Mouse (Mus musculus) heart, postnatal 14 days (tissue): Measurements from ENCODE around the gene Coro1a. TPM values are rescaled to one million over a fixed set of nuclear protein-coding genes. Genes with fewer than 3 reads are reported as not detected.

Source experiments
- DNase-seq, 2 experiments: peaks; one replicate each; pipeline ENCODE4 v3.0.0; 2021 to 2022
- intact Hi-C: fragments of 180-260 bp; cut with DNase I; formaldehyde crosslinking; loops from one replicate; pipeline ENCODE4 v1.15.1; 2025
- total RNA-seq, 2 experiments: library from RNA; stranded (reverse); gene quantifications; 2 replicates each; pipeline ENCODE4 v1.2.3; 2021

Gene Coro1a
- total RNA-seq, 2 experiments from 2014 or later, result 8.8 to 28.1 TPM

DNA sequence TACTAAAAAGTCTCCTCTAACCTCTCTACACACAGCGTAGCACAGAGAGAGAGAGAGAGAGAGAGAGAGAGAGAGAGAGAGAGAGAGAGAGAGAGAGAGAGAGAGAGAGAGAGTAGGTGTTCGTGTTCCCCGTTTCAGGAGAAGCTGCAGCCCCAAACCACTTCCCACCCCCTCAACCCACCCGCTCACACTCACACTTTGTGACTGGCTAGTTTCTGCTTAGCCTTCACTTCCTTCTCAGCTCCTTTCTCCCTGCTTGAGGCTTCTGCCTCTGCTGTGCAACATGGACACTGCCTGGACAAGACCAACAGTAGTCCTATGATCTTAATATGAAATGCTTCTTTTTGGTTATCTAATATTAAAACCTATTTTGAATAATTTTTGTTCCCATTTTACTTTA is 2.7 kb upstream of the Coro1a start:
- intact Hi-C loops, result no loop called here
- DNase-seq, result no peak

- intact Hi-C loops, result no loop called here
- no peak for DNase-seq
Measured at GRCm38 (mm10) chr7:126708175-126708952, 777 bp upstream of the Coro1a start.

- peak; percentile 74 to 82 for DNase-seq
- intact Hi-C loops, result no loop called here
Measured at GRCm38 (mm10) chr7:126704121-126704980, 3.2 kb downstream of the Coro1a start.

GRCm38 (mm10) chr7:126703757-126704077 is 3.9 kb downstream of the Coro1a start:
- intact Hi-C loops, result no loop called here
- DNase-seq, result no peak

DNA sequence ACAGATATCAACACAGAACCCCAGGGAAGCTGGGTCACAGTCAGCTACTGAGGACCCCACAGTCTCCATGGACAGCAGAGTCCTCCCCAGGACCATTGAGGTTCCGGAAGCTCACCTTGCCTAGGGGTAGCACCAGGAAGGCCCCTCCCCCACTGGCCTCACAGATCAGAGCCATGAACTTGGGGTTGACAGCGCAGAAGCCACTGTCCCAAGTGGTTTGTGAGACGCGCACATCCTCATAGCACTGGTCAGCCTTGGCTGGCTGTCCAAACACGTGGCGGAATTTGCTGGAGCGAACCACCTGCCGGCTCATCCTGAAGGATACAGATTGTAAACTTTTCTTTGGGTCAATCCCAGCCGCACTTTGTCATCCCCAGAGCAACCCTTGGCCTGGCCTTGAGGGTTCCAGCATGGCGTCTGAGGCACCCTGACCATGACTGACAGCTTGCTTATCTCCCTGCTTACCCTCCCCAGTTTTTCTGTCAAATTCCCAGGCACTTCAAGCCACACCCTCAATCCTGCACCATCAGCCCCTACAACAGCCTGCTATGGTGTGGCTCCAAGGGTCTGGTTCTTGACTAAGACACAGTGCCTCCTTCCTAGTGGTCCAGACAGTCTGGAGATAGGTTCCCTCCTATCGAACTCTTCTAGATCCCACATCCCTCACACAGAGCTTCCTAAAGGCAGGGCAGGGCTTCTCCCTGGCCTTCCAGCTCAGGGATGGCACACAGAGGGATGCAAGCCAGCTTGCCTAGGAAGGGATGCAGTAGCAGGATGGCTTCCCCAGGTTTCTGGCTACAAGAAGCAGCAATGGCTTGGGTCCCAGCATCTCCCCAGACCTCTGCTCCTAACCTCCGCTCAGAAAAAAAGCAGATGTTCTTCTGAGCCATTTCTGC is 4.5 kb downstream of the Coro1a start:
- DNase-seq, result no peak
- intact Hi-C loops, result no loop called here

GRCm38 (mm10) chr7:126702358-126702757 is 5.2 kb downstream of the Coro1a start:
- DNase-seq, result no peak
- intact Hi-C loops, result no loop called here

DNA sequence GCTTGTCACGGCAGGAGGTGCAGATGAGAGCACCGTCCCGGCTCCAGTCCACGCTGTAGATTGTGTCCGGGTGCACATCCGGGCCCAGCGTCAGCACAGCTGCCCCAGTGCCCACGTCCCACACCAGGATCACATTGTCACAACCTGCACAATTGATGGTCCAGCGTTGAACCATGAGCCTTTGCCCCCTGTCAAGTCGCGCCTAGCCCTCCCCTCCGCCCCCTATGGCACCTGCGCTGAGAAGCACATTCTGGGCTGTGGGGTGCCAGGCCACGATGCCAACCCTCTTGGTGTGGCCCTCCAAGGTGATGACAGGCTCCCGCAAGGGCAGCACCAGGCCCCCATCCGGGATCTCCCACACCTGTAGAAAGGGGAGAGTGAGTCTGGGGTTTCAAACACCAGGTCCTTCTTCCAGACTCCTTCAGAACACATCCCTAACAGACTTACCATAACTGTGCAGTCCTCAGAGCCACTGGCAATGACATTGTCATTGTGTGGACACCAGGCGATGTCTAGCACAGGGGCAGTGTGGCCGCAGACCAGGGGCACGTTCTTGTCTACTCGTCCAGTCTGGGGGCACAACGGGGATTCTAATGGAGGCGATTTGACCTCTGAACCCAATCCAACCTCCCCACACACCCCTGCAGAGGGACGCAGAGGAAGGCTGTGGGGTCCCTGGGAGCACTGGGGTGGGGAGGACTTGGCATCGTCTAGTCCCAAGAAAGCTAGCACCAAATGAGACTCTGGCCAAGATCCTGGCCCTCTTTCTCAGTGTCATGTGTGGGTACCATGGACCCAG is 5.8 kb downstream of the Coro1a start:
- DNase-seq, result no peak
- intact Hi-C loops, result no loop called here

DNA sequence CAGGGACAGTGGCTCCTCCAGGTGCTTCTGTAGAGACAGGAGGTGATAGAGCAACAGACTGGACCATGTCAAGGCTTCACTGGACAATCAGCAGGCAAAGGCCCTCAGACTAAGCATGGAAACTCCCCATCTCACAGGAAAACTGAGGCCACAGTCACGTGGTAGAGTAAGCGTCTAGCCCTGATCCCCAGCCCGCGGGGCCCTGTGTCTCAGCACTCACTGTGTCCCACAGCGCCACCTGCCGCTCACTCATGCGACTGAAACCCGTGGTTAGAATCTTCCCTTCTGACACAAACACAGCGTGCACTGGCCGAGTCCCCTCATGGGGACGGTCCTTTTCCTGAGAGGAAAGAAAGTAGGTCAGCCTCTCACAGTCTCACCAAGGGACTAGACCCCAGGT is 6.5 kb downstream of the Coro1a start:
- intact Hi-C loops, result no loop called here
- peak; percentile 89 to 93 for DNase-seq

GRCm38 (mm10) chr7:126700063-126701015 is 7.2 kb downstream of the Coro1a start:
- no peak for DNase-seq
- intact Hi-C loops, result no loop called here

DNA sequence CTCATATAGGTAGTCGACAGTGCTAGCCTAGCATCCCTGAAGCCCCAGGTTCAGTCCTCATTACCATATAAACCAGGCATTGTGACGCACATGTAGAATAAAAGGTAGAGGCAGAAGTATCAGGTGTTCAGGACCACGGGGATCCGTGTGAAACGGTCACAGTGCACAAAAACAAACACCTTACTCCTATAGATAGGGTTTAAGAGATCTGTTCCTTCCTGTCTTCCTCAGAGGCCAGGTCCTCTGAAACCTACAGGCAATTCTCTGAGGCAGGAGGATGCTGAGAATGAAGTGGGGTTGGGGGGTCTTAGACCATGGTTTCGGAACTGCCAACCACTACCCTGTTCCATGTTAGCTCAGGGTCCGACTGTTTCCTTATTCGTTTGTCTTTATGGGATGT is 9.7 kb downstream of the Coro1a start:
- DNase-seq, result no peak
- intact Hi-C loops, result loop anchor here (2.0 to 5.0 kb wide), 2 partner anchors 113 to 211 kb away; partner anchors contain the start of genes Apobr, Cln3 and Tufm

DNA sequence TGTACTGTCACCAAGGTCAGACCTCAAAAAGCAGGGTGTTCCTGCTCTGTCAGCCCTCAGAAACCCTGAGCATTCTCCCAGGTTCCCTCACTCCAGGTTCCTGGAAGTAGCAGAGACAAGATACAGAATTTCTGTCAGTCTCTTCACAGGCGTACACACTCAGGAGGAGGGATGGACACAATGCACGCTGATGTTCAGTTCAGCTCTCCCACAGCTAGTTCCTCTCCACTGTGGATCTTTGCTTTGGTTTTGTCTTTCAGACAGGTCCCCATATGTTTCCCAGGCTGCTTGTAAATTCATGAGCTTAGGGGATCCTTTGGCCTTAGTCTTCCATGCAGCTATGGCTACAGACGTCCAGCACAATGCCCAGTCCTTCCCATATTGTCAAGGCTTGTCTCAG is 10.7 kb downstream of the Coro1a start:
- intact Hi-C loops, result loop anchor here (5.0 kb wide), 1 partner anchor 210 kb away; the partner anchor contains the start of gene Tufm
- no peak for DNase-seq

GRCm38 (mm10) chr7:126696303-126696702 is 11.3 kb downstream of the Coro1a start:
- intact Hi-C loops, result loop anchor here (5.0 kb wide), 1 partner anchor 209 kb away; the partner anchor contains the start of gene Tufm
- DNase-seq, result no peak

GRCm38 (mm10) chr7:126695631-126696207 is 11.9 kb downstream of the Coro1a start, which contains the start of gene Slx1b:
Gene Slx1b (minus strand): TSS chr7:126695784.
- intact Hi-C loops, result loop anchor here (5.0 kb wide), 1 partner anchor 208 kb away; the partner anchor contains the start of gene Tufm
- peak; percentile 94 to 95 for DNase-seq

GRCm38 (mm10) chr7:126695210-126695611 is 12.4 kb downstream of the Coro1a start, which contains the start of gene Bola2:
Gene Bola2 (plus strand): TSS chr7:126695401.
- intact Hi-C loops, result loop anchor here (5.0 kb wide), 1 partner anchor 208 kb away; the partner anchor contains the start of gene Tufm
- peak; percentile 69 to 73 for DNase-seq

- intact Hi-C loops, result loop anchor here (5.0 kb wide), 1 partner anchor 207 kb away; the partner anchor contains the start of gene Tufm
- no peak for DNase-seq
Measured at GRCm38 (mm10) chr7:126694441-126695051, 13.0 kb downstream of the Coro1a start.

DNA sequence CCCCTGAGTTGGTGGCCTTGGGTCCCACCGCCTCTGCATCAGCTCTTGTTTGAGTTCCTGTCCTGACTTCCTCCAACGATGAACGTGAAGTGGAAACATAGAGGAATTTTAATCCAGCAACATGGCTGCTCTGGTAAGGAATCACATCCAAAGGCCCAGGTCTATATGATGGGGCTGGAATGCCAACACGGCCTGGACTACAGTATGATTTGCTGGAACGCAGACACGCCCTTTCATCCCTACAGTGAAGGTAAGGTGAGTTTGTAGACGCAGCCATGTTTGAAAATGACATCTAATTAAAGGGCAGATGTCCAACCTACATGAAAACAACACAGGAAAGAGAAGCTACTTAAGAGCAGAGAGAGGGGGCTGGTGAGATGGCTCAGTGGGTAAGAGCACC is 13.8 kb downstream of the Coro1a start:
- intact Hi-C loops, result loop anchor here (1.0 kb wide), 1 partner anchor 49 kb away; no protein-coding TSS in a partner anchor
- DNase-seq, result no peak

GRCm38 (mm10) chr7:126693256-126693655 is 14.3 kb downstream of the Coro1a start:
- peak; percentile 85 to 92 for DNase-seq
- intact Hi-C loops, result loop anchor here (1.0 kb wide), 1 partner anchor 49 kb away; no protein-coding TSS in a partner anchor
